Mouse (Mus musculus): ENCODE measurements around the gene Pctp. TPM values are rescaled to one million over a fixed set of nuclear protein-coding genes. Genes with fewer than 3 reads are reported as not detected.

Pctp gene
- polyA plus RNA-seq (2015; fragmentation: Nextera tagmentation; extraction: Ambion mirVana), result 19.7 and 20.3 TPM in 2 replicates

- Histone ChIP-seq H3K4me1 (replicated peaks) (no peaks in the 10 kb centered on the region), H3K9me3 (no peaks in the 10 kb centered on the region), H3K36me3 (no peaks in the 10 kb centered on the region), H3K4me3 (replicated peaks) (peak within 1 kb of the TSS; percentile 56), H3K4me2 (replicated peaks) (peak within 1 kb of the TSS; percentile 82), H3K27ac (peak within 1 kb of the TSS; percentile 65; the same call in 1 of the 2 replicates), H3K9ac (peak within 1 kb of the TSS; percentile 53), H3K27me3 (replicated peaks) (no peaks in the 10 kb centered on the region)
- peak; percentile 99 for ATAC-seq
- WGBS, result 6% methylated on average over 35 of the region's 35 CpGs
These were observed at the start of gene Pctp for GRCm38 (mm10) chr11:90002231-90002986. Gene Pctp, minus strand, starts transcription at chr11:90002894.

GRCm38 (mm10) chr11:90050016-90050415 lies 47.3 kb upstream of the Pctp start:
- Histone ChIP-seq H3K9me3 (no peaks in the 10 kb centered on the region), H3K36me3 (no peaks in the 10 kb centered on the region), H3K4me3 (replicated peaks) (no peak overlapping the region), H3K27me3 (replicated peaks) (no peaks in the 10 kb centered on the region), H3K4me2 (replicated peaks) (no peak overlapping the region), H3K27ac (no peak overlapping the region), H3K9ac (no peak overlapping the region), H3K4me1 (replicated peaks) (peaks cover 6% of the 10 kb centered on the region; the same call in 1 of the 2 replicates)
- WGBS, result 88% methylated on average over 7 of the region's 7 CpGs
- ATAC-seq, result no peak

DNA sequence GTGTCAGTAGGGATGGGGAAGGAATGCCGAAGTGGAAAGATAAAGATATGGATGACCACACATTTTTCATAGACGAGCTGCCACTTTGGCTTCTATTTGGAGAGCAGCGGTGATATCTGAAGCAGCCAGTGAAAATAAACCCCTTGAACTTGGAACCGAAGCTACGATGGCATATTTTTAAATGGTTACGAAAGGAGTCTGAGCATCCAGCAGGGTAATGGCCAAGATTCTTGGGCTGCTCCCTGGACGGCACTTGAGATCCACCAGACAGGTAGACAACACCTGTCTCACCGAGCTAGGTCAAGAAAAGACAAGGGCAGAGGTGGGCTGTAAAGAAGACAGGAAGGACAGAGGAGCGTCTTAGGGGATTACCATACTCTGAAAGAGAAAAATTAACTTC lies 44.6 kb upstream of the Pctp start:
- Histone ChIP-seq H3K4me3 (replicated peaks) (no peak overlapping the region), H3K36me3 (no peaks in the 10 kb centered on the region), H3K9ac (no peak overlapping the region), H3K27ac (no peak overlapping the region), H3K27me3 (replicated peaks) (no peaks in the 10 kb centered on the region), H3K9me3 (no peaks in the 10 kb centered on the region), H3K4me2 (replicated peaks) (no peak overlapping the region), H3K4me1 (replicated peaks) (no peaks in the 10 kb centered on the region; the same call in 1 of the 2 replicates)
- WGBS, result 68% methylated on average over 9 of the region's 9 CpGs
- no peak for ATAC-seq

DNA sequence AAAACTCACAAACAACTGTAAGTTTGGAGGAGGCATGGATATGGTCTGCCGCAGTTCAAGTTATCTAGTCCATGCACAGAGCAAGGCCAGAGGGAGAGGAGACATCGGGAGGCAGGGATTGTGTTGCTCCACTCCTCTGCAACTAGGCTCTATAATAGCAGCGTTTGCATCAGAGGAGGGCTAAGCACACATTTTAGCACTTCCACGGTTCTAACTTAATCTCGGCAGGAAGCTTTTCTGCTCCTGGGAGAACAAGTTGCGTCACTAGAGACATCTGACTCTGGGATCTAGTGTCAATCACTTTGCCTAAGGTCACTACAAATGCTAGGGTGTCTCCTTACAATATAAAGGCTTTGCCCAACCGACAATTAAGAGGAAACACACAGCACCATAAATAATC lies 43.5 kb upstream of the Pctp start:
- no peak overlapping the region for H3K4me2 ChIP-seq (replicated peaks)
- H3K9me3 ChIP-seq, result no peaks in the 10 kb centered on the region
- 49% methylated on average over 7 of the region's 7 CpGs for WGBS
- no peaks in the 10 kb centered on the region for H3K36me3 ChIP-seq
- no peaks in the 10 kb centered on the region for H3K27me3 ChIP-seq (replicated peaks)
- no peak overlapping the region for H3K9ac ChIP-seq
- H3K27ac ChIP-seq, result no peak overlapping the region
- no peaks in the 10 kb centered on the region; the same call in 1 of the 2 replicates for H3K4me1 ChIP-seq (replicated peaks)
- H3K4me3 ChIP-seq (replicated peaks), result no peak overlapping the region
- ATAC-seq, result no peak

GRCm38 (mm10) chr11:90044459-90044858 lies 41.8 kb upstream of the Pctp start:
- Histone ChIP-seq H3K27ac (no peak overlapping the region), H3K27me3 (replicated peaks) (no peaks in the 10 kb centered on the region), H3K4me3 (replicated peaks) (no peak overlapping the region), H3K4me1 (replicated peaks) (no peaks in the 10 kb centered on the region; the same call in 1 of the 2 replicates), H3K9ac (no peak overlapping the region), H3K9me3 (no peaks in the 10 kb centered on the region), H3K36me3 (no peaks in the 10 kb centered on the region), H3K4me2 (replicated peaks) (no peak overlapping the region)
- WGBS, result 60% methylated on average over 4 of the region's 4 CpGs
- no peak for ATAC-seq

- H3K4me3 ChIP-seq (replicated peaks), result no peak overlapping the region
- H3K4me2 ChIP-seq (replicated peaks), result no peak overlapping the region
- no peak overlapping the region; the same call in 1 of the 2 replicates for H3K27ac ChIP-seq
- H3K27me3 ChIP-seq (replicated peaks), result no peaks in the 10 kb centered on the region
- H3K9ac ChIP-seq, result no peak overlapping the region
- H3K4me1 ChIP-seq (replicated peaks), result no peaks in the 10 kb centered on the region
- no peaks in the 10 kb centered on the region for H3K9me3 ChIP-seq
- peak; percentile 17; the same call in 1 of the 2 replicates for ATAC-seq
- 13% methylated on average over 5 of the region's 5 CpGs for WGBS
- no peaks in the 10 kb centered on the region for H3K36me3 ChIP-seq
These were observed 35.3 kb upstream of the Pctp start for GRCm38 (mm10) chr11:90038022-90038421.

DNA sequence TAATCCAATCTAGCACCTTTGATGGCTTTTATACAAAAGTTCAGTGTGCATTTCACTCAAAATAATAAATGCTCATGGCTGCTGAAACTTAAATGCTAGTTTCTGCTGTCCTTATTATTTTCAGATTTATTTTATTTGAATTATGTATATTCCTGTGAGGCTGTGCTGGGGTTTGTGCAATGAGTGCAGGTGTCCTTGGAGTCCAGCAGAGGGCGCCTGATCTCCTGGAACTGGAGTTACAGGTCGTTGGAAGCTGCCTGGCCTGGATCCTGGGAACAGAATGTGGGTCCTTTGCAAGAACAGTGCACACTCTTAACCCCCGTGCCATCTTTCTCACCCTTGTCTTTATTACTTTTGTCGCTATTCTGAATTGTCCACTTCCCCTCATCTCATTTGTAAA lies 33.7 kb upstream of the Pctp start:
- H3K27ac ChIP-seq, result no peak overlapping the region
- H3K36me3 ChIP-seq, result no peaks in the 10 kb centered on the region
- H3K4me1 ChIP-seq (replicated peaks), result no peaks in the 10 kb centered on the region
- H3K9ac ChIP-seq, result no peak overlapping the region
- no peaks in the 10 kb centered on the region for H3K9me3 ChIP-seq
- ATAC-seq, result no peak
- no peaks in the 10 kb centered on the region for H3K27me3 ChIP-seq (replicated peaks)
- H3K4me3 ChIP-seq (replicated peaks), result no peak overlapping the region
- no peak overlapping the region for H3K4me2 ChIP-seq (replicated peaks)
- WGBS, result 81% methylated on average over 4 of the region's 4 CpGs

- no peaks in the 10 kb centered on the region for H3K27me3 ChIP-seq (replicated peaks)
- H3K9ac ChIP-seq, result no peak overlapping the region
- no peaks in the 10 kb centered on the region for H3K9me3 ChIP-seq
- WGBS, result 78% methylated on average over 14 of the region's 14 CpGs
- H3K4me1 ChIP-seq (replicated peaks), result peaks cover 5% of the 10 kb centered on the region; the same call in 1 of the 2 replicates
- H3K27ac ChIP-seq, result no peak overlapping the region
- ATAC-seq, result no peak
- H3K4me3 ChIP-seq (replicated peaks), result no peak overlapping the region
- no peak overlapping the region for H3K4me2 ChIP-seq (replicated peaks)
- H3K36me3 ChIP-seq, result no peaks in the 10 kb centered on the region
These were observed 32.8 kb upstream of the Pctp start for GRCm38 (mm10) chr11:90035532-90035931.

- no peak overlapping the region for H3K27ac ChIP-seq
- no peaks in the 10 kb centered on the region for H3K9me3 ChIP-seq
- H3K4me3 ChIP-seq (replicated peaks), result no peak overlapping the region
- H3K4me2 ChIP-seq (replicated peaks), result no peak overlapping the region
- 77% methylated on average over 12 of the region's 12 CpGs for WGBS
- H3K27me3 ChIP-seq (replicated peaks), result no peaks in the 10 kb centered on the region
- peaks cover 8% of the 10 kb centered on the region; the same call in 1 of the 2 replicates for H3K4me1 ChIP-seq (replicated peaks)
- no peak for ATAC-seq
- no peaks in the 10 kb centered on the region for H3K36me3 ChIP-seq
- H3K9ac ChIP-seq, result no peak overlapping the region
These were observed 32.0 kb upstream of the Pctp start for GRCm38 (mm10) chr11:90034646-90035045.

DNA sequence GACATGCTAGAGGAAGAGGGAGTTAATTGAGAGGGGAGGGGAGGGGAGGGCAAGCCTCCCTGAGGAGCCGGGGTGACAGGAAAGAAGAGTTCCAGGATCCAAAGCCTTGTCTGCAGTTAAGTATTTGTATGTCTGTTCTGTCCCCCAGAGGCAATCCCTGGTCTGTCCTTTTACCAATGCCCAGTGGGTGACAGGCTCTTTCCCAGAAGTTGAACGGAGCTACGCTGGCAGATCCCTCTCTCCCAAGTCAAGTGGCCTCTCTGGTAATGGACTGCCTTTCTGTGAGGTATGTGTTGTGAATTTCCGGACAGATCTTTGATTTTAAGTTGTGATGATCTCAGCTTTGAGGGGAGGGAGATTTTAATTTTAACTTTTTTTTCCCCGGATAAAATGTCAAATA lies 30.7 kb upstream of the Pctp start:
- Histone ChIP-seq H3K9me3 (no peaks in the 10 kb centered on the region), H3K4me3 (replicated peaks) (peak overlapping the region; percentile 20), H3K27ac (no peak overlapping the region), H3K4me2 (replicated peaks) (peak overlapping the region; percentile 54), H3K36me3 (no peaks in the 10 kb centered on the region), H3K4me1 (replicated peaks) (peaks cover 11% of the 10 kb centered on the region), H3K27me3 (replicated peaks) (no peaks in the 10 kb centered on the region), H3K9ac (no peak overlapping the region)
- WGBS, result 46% methylated on average over 5 of the region's 5 CpGs
- no peak for ATAC-seq

- Histone ChIP-seq H3K4me3 (replicated peaks) (peak overlapping the region; percentile 20), H3K4me2 (replicated peaks) (peak overlapping the region; percentile 54), H3K9ac (no peak overlapping the region), H3K27me3 (replicated peaks) (no peaks in the 10 kb centered on the region), H3K36me3 (no peaks in the 10 kb centered on the region), H3K27ac (no peak overlapping the region), H3K4me1 (replicated peaks) (peaks cover 11% of the 10 kb centered on the region), H3K9me3 (no peaks in the 10 kb centered on the region)
- WGBS, result 8% methylated on average over 8 of the region's 8 CpGs
- no peak for ATAC-seq
These were observed 30.1 kb upstream of the Pctp start for GRCm38 (mm10) chr11:90032807-90033206.

DNA sequence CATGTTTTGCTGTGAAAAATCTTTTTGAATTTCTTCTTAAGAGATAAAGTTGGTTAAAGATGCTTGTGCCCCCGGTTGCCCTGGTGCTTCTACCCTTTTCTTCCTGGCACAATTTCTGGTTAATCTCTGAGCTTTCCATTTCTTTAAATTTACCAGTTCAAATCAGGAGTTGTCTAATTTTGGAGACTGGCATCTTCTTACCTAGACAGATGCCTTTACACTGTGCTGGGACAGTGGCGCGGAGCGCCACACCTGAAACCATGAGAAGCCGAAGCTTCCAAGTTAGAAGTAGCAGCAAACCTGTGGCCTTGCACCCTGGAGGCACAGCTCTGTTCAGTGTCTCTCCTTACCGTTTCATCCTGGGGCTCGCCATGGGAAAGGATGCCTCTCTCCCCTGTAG lies 28.4 kb upstream of the Pctp start:
- Histone ChIP-seq H3K9me3 (no peaks in the 10 kb centered on the region), H3K4me2 (replicated peaks) (peak overlapping the region; percentile 54), H3K27me3 (replicated peaks) (no peaks in the 10 kb centered on the region), H3K4me3 (replicated peaks) (peak overlapping the region; percentile 34), H3K36me3 (no peaks in the 10 kb centered on the region), H3K9ac (peak overlapping the region; percentile 24), H3K27ac (no peak overlapping the region), H3K4me1 (replicated peaks) (peaks cover 11% of the 10 kb centered on the region)
- WGBS, result 40% methylated on average over 7 of the region's 7 CpGs
- ATAC-seq, result no peak

GRCm38 (mm10) chr11:90030557-90030956 lies 27.9 kb upstream of the Pctp start:
- H3K4me3 ChIP-seq (replicated peaks), result peak overlapping the region; percentile 34
- no peaks in the 10 kb centered on the region for H3K36me3 ChIP-seq
- no peaks in the 10 kb centered on the region for H3K27me3 ChIP-seq (replicated peaks)
- peaks cover 11% of the 10 kb centered on the region for H3K4me1 ChIP-seq (replicated peaks)
- no peaks in the 10 kb centered on the region for H3K9me3 ChIP-seq
- H3K4me2 ChIP-seq (replicated peaks), result peak overlapping the region; percentile 54
- H3K9ac ChIP-seq, result peak overlapping the region; percentile 24
- ATAC-seq, result peak; percentile 62
- H3K27ac ChIP-seq, result no peak overlapping the region
- 2% methylated on average over 15 of the region's 15 CpGs for WGBS
